Mouse (Mus musculus): ENCODE measurements around the gene Sik2. TPM values are rescaled to one million over a fixed set of nuclear protein-coding genes. Genes with fewer than 3 reads are reported as not detected.
A peak's percentile ranks its signal among the peaks of the same experiment; 100 is the strongest.

Sik2 gene
- polyA plus RNA-seq, 1 experiment, result 1.0 TPM

GRCm38 (mm10) chr9:51030147-51030546 lies 21.3 kb upstream of the Sik2 start:
- peaks cover 7% of the 10 kb centered on the region for H3K27me3 ChIP-seq (ENCODE audit: control insufficient read depth)
- no peaks in the 10 kb centered on the region for H3K9me3 ChIP-seq (ENCODE audit: control insufficient read depth, low read length)
- H3K4me3 ChIP-seq (replicated peaks), result no peak overlapping the region
- TF ChIP-seq GATA1 (IDR thresholded peaks at IDR 0.05; ENCODE audit: low read length) (no peak), TAL1 (IDR thresholded peaks at IDR 0.05; ENCODE audit: low read length) (no peak)
- H3K36me3 ChIP-seq (ENCODE audit: control insufficient read depth), result no peaks in the 10 kb centered on the region
- H3K4me1 ChIP-seq (ENCODE audit: control insufficient read depth), result no peaks in the 10 kb centered on the region

GRCm38 (mm10) chr9:51026952-51027351 lies 18.1 kb upstream of the Sik2 start:
- Histone ChIP-seq H3K4me1 (ENCODE audit: control insufficient read depth) (no peaks in the 10 kb centered on the region), H3K36me3 (ENCODE audit: control insufficient read depth) (no peaks in the 10 kb centered on the region), H3K9me3 (ENCODE audit: control insufficient read depth, low read length) (no peaks in the 10 kb centered on the region), H3K4me3 (replicated peaks) (no peak overlapping the region), H3K27me3 (ENCODE audit: control insufficient read depth) (peaks cover 5% of the 10 kb centered on the region)
- TF ChIP-seq GATA1 (IDR thresholded peaks at IDR 0.05; ENCODE audit: low read length) (no peak), TAL1 (IDR thresholded peaks at IDR 0.05; ENCODE audit: low read length) (no peak)

GRCm38 (mm10) chr9:51021123-51021795 lies 12.4 kb upstream of the Sik2 start:
- TF ChIP-seq TAL1 (IDR thresholded peaks at IDR 0.05; ENCODE audit: low read length), result no peak
- TF ChIP-seq GATA1 (IDR thresholded peaks at IDR 0.05; ENCODE audit: low read length), result no peak
- Histone ChIP-seq H3K36me3 (ENCODE audit: control insufficient read depth) (no peaks in the 10 kb centered on the region), H3K4me3 (replicated peaks) (no peak overlapping the region), H3K9me3 (ENCODE audit: control insufficient read depth, low read length) (no peaks in the 10 kb centered on the region), H3K4me1 (ENCODE audit: control insufficient read depth) (no peaks in the 10 kb centered on the region), H3K27me3 (ENCODE audit: control insufficient read depth) (peaks cover 26% of the 10 kb centered on the region)

GRCm38 (mm10) chr9:51020351-51020750 lies 11.5 kb upstream of the Sik2 start:
- Histone ChIP-seq H3K36me3 (ENCODE audit: control insufficient read depth) (no peaks in the 10 kb centered on the region), H3K9me3 (ENCODE audit: control insufficient read depth, low read length) (no peaks in the 10 kb centered on the region), H3K27me3 (ENCODE audit: control insufficient read depth) (peaks cover 26% of the 10 kb centered on the region), H3K4me1 (ENCODE audit: control insufficient read depth) (no peaks in the 10 kb centered on the region), H3K4me3 (replicated peaks) (no peak overlapping the region)
- TF ChIP-seq GATA1 (IDR thresholded peaks at IDR 0.05; ENCODE audit: low read length) (no peak), TAL1 (IDR thresholded peaks at IDR 0.05; ENCODE audit: low read length) (no peak)

GRCm38 (mm10) chr9:51019670-51020069 lies 10.8 kb upstream of the Sik2 start:
- no peaks in the 10 kb centered on the region for H3K36me3 ChIP-seq (ENCODE audit: control insufficient read depth)
- TF ChIP-seq GATA1 (IDR thresholded peaks at IDR 0.05; ENCODE audit: low read length) (no peak), TAL1 (IDR thresholded peaks at IDR 0.05; ENCODE audit: low read length) (no peak)
- no peaks in the 10 kb centered on the region for H3K9me3 ChIP-seq (ENCODE audit: control insufficient read depth, low read length)
- H3K4me1 ChIP-seq (ENCODE audit: control insufficient read depth), result no peaks in the 10 kb centered on the region
- H3K4me3 ChIP-seq (replicated peaks), result no peak overlapping the region
- peaks cover 26% of the 10 kb centered on the region for H3K27me3 ChIP-seq (ENCODE audit: control insufficient read depth)

GRCm38 (mm10) chr9:51015732-51016131 lies 6.9 kb upstream of the Sik2 start:
- H3K36me3 ChIP-seq (ENCODE audit: control insufficient read depth), result no peaks in the 10 kb centered on the region
- no peak overlapping the region for H3K4me3 ChIP-seq (replicated peaks)
- 0 out of 2 replicates have a peak, but pooled peaks cover 2% of the 10 kb centered on the region for H3K4me1 ChIP-seq (ENCODE audit: control insufficient read depth)
- TF ChIP-seq GATA1 (IDR thresholded peaks at IDR 0.05; ENCODE audit: low read length), result no peak
- no peak for TF ChIP-seq TAL1 (IDR thresholded peaks at IDR 0.05; ENCODE audit: low read length)
- H3K27me3 ChIP-seq (ENCODE audit: control insufficient read depth), result peaks cover 24% of the 10 kb centered on the region
- H3K9me3 ChIP-seq (ENCODE audit: control insufficient read depth, low read length), result no peaks in the 10 kb centered on the region

GRCm38 (mm10) chr9:51013644-51014043 lies 4.8 kb upstream of the Sik2 start:
- H3K4me1 ChIP-seq (ENCODE audit: control insufficient read depth), result peaks cover 10% of the 10 kb centered on the region
- H3K4me3 ChIP-seq (replicated peaks), result no peak overlapping the region
- H3K9me3 ChIP-seq (ENCODE audit: control insufficient read depth, low read length), result no peaks in the 10 kb centered on the region
- no peaks in the 10 kb centered on the region for H3K36me3 ChIP-seq (ENCODE audit: control insufficient read depth)
- peaks cover 12% of the 10 kb centered on the region for H3K27me3 ChIP-seq (ENCODE audit: control insufficient read depth)
- TF ChIP-seq GATA1 (IDR thresholded peaks at IDR 0.05; ENCODE audit: low read length) (no peak), TAL1 (IDR thresholded peaks at IDR 0.05; ENCODE audit: low read length) (no peak)

- Histone ChIP-seq H3K9me3 (ENCODE audit: control insufficient read depth, low read length) (no peaks in the 10 kb centered on the region), H3K27me3 (ENCODE audit: control insufficient read depth) (no peaks in the 10 kb centered on the region; the same call in 1 of the 2 replicates), H3K4me3 (replicated peaks) (peak overlapping the region; percentile 89), H3K4me1 (ENCODE audit: control insufficient read depth) (peaks cover 37% of the 10 kb centered on the region), H3K36me3 (ENCODE audit: control insufficient read depth) (no peaks in the 10 kb centered on the region)
- TF ChIP-seq TAL1 (IDR thresholded peaks at IDR 0.05; ENCODE audit: low read length) (no peak), GATA1 (IDR thresholded peaks at IDR 0.05; ENCODE audit: low read length) (no peak)
Measured at GRCm38 (mm10) chr9:51009656-51009950, 730 bp upstream of the Sik2 start.

GRCm38 (mm10) chr9:51008068-51008840 lies 619 bp downstream of the Sik2 start:
- Histone ChIP-seq H3K36me3 (ENCODE audit: control insufficient read depth) (no peaks in the 10 kb centered on the region), H3K9me3 (ENCODE audit: control insufficient read depth, low read length) (no peaks in the 10 kb centered on the region), H3K27me3 (ENCODE audit: control insufficient read depth) (no peaks in the 10 kb centered on the region; the same call in 1 of the 2 replicates), H3K4me1 (ENCODE audit: control insufficient read depth) (peaks cover 43% of the 10 kb centered on the region), H3K4me3 (replicated peaks) (peak overlapping the region; percentile 89)
- TF ChIP-seq TAL1 (IDR thresholded peaks at IDR 0.05; ENCODE audit: low read length) (no peak), GATA1 (IDR thresholded peaks at IDR 0.05; ENCODE audit: low read length) (no peak)

Data from erythroblast, embryonic 14.5 days (primary cell).